Mouse (Mus musculus) granulocyte monocyte progenitor cell, adult 5-6 weeks (primary cell): ENCODE results near the gene Hoxa10. TPM values are rescaled to one million over a fixed set of nuclear protein-coding genes. Genes with fewer than 3 reads are reported as not detected.

Source experiments
- ATAC-seq: replicated peaks from 2 replicates; pipeline ENCODE4 v1.8.0; 2016; ENCODE audit warnings: mild to moderate bottlenecking, moderate TSS enrichment, inconsistent platforms; ENCODE audit not compliant: poor library complexity, severe bottlenecking
- total RNA-seq, 2 experiments: library from RNA; stranded (forward) in 1 of 2; stranded (reverse) in 1 of 2; fragments of 200-712, 200-1000 nt in 1 of 2; fragments of >200 nt in 1 of 2; fragmentation: Nextera tagmentation in 1 of 2; gene quantifications; 2 replicates each; pipeline ENCODE4 v1.2.3; 2014 to 2017

The Hoxa10 gene
- total RNA-seq (2014; fragmentation: Nextera tagmentation) (0.47 TPM in 1 of 2 replicates, not detected in the other), total RNA-seq (2017) (0.57 TPM in 1 of 2 replicates, not detected in the other)

- ATAC-seq = peak; percentile 83
Measured at GRCm38 (mm10) chr6:52240389-52241000, at the start of gene Hoxa10. Gene Hoxa10 (minus strand): TSS chr6:52240854.

GRCm38 (mm10) chr6:52290186-52290585 is 49.5 kb upstream of the Hoxa10 start:
- ATAC-seq = no peak

GRCm38 (mm10) chr6:52283896-52284295 is 43.2 kb upstream of the Hoxa10 start:
- no peak for ATAC-seq

- ATAC-seq = no peak
Measured at GRCm38 (mm10) chr6:52281084-52281483, 40.4 kb upstream of the Hoxa10 start.

- no peak for ATAC-seq
Measured at GRCm38 (mm10) chr6:52276920-52277319, 36.3 kb upstream of the Hoxa10 start.

- no peak for ATAC-seq
Measured at GRCm38 (mm10) chr6:52276382-52276781, 35.7 kb upstream of the Hoxa10 start.

GRCm38 (mm10) chr6:52275563-52276280 is 35.1 kb upstream of the Hoxa10 start:
- ATAC-seq = no peak

- ATAC-seq = no peak
Measured at GRCm38 (mm10) chr6:52274576-52274975, 33.9 kb upstream of the Hoxa10 start.

GRCm38 (mm10) chr6:52273656-52274280 is 33.1 kb upstream of the Hoxa10 start:
- no peak for ATAC-seq

GRCm38 (mm10) chr6:52272766-52273655 is 32.4 kb upstream of the Hoxa10 start:
- no peak for ATAC-seq

GRCm38 (mm10) chr6:52270494-52271480 is 30.1 kb upstream of the Hoxa10 start:
- peak; percentile 69 for ATAC-seq

GRCm38 (mm10) chr6:52268756-52269155 is 28.1 kb upstream of the Hoxa10 start:
- no peak for ATAC-seq

- ATAC-seq = no peak
Measured at GRCm38 (mm10) chr6:52268341-52268740, 27.7 kb upstream of the Hoxa10 start.

- ATAC-seq = no peak
Measured at GRCm38 (mm10) chr6:52267691-52268090, 27.0 kb upstream of the Hoxa10 start.

GRCm38 (mm10) chr6:52267221-52267620 is 26.6 kb upstream of the Hoxa10 start:
- no peak for ATAC-seq

GRCm38 (mm10) chr6:52266666-52266985 is 26.0 kb upstream of the Hoxa10 start:
- ATAC-seq = no peak

- ATAC-seq = no peak
Measured at GRCm38 (mm10) chr6:52265913-52266665, 25.4 kb upstream of the Hoxa10 start.

- no peak for ATAC-seq
Measured at GRCm38 (mm10) chr6:52265306-52265912, 24.8 kb upstream of the Hoxa10 start.
